Mouse (Mus musculus): ENCODE measurements around the gene Clcc1. TPM values are rescaled to one million over a fixed set of nuclear protein-coding genes. Genes with fewer than 3 reads are reported as not detected.

The Clcc1 gene
- total RNA-seq, 2 experiments from 2014 or later: 39.2 to 91.2 TPM

DNA sequence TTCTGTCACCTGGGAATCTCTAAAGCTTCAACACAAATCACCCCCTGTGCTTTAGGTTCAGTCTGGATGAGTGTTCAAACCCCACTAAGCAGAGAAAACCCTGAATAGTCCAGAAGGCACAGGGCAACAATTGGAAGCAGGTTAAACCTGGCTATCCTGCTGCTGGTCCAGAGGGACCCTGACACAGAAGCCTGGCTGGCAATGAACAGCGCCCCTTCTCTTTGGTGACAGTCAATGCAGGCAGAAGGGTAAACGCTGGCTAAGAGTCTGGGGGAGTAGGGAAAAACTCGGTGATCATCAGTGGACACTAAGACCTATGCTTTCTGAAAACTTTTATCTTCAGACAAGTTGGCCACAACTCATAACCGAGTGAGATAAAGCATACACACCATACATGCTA is 46.1 kb downstream of the Clcc1 start:
- ATAC-seq (replicated peaks; ENCODE audit: poor library complexity): no peak

DNA sequence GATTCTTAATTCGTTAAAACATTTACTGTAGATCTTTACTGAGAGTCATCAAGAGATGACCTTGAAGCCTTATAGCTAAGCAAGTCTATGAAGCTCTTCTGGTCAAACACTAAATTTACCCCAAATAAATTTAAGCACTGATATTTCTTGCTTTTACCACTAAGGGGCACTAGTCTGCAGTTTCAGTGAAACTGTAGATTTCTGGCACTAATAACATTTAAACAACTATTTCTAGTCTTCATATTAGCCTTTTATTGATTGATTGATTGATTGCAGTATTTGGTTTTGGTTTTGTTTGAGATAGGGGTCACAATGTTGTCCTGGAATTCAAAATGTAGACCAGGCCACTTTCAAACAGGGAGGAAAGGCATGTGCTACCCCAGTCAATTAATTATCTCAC is 47.5 kb downstream of the Clcc1 start:
- peak; percentile 58; the same call in 1 of the 2 replicates for ATAC-seq (replicated peaks; ENCODE audit: poor library complexity)

DNA sequence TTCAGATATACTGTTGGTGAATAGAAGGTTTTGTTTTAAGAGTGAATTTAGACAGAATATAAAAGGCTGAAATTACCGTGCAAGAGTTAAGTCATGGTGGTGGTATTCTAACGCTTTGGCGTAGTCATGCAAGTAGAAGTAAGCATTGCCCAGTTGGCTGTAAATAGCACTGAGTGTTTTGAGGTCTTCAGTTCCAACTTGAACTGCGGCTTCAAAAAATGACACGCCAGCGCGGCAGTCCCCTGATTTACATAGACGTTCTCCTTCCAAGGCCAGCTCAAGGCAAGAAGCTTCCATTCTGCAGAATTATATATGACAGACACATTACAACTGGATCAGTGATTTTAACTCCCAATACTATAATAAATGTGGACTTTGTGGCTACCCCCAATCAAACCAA is 49.1 kb downstream of the Clcc1 start:
- ATAC-seq (replicated peaks; ENCODE audit: poor library complexity): no peak

DNA sequence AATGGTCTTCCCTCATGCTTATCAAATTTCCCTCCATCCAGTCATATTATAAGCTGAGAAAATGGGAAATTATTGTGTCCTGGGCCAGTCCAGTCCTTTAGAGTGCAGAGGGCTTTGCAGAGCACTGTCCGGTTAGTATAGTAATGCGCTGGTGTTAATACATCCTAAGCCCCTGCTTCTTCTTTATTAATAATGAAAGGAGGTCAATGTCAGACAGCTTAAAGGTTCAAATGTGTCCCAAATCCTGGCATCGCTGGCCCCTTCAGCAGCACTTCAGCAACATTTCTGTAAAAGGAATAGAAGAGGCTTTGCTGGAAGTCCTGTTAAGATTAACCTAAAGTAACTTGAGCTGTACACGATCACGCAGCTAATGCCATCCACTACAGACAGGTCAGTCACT is 57.6 kb downstream of the Clcc1 start:
- ATAC-seq (replicated peaks; ENCODE audit: poor library complexity): no peak

DNA sequence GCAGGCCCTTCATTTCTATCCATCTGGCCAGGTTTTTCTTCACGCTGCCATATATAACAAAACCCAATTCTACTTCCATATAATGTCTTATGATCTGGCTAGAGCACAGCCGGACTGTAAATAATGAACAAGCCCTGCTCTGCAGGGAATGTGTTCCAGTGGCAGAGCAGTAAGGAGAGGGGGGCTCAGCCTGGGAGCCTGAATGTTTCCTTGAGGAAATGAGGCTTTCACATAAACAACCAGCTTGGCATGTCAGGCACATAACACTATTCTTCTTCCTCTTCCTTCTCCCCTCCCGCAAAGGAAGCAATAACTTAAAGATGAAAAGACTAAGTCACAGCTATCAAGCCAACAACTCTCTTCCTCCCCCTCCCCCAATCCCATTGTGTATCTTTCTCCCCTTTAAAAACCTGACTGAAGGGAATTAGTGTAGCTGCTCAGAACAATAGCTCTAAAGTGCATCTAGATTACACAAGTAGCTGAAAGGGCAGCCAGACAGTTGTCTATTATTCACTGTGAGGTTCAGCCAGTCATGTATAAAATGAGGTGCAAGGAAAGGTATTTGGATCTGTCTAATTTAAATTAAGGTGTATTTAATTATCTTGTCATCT is 59.5 kb downstream of the Clcc1 start:
- no peak for ATAC-seq (replicated peaks; ENCODE audit: poor library complexity)

DNA sequence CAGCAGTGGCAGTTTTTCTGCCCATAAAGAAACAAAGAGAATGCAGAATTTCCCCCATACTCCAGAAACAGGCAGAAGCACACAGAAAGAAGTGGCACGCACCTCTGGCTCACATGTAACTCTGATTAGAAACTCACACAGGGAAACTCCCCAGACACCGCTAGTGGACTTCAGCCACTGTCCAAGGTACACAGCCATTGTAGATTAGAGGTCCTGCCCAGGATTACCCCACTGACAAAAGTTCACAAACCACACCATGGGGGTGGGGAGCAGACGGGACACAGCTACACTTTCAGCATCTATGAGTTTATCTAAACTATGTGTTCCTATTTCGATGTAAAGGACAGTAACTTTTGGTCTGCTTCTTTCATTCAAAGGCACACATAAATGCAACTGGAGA is 61.1 kb downstream of the Clcc1 start:
- no peak for ATAC-seq (replicated peaks; ENCODE audit: poor library complexity)

DNA sequence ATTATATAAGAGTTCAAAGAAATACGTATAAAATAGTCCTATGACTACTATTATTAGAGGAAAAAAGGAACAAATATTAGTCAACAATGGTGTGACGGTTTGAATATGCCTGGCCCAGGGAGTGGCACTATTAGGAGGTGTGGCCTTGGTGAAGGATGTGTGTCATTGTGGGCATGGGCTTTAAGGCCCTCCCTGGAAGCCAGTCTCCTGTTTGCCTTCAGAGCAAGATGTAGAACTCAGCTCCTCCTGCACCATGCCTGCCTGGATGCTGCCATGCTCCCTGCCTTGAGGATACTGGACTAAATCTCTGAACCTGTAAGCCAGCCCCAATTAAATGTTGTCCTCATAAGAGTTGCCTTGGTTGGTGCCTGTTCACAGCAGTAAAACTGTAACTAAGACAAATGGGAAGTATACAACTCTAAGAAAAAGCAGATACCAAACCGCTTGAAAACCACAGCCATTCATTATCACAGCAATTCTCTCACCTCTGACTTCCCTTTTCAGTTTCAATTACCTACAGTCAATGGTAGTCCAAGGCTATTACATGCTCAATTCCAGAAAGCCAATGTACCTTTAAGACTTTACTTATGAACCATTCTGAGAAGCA is 64.3 kb downstream of the Clcc1 start:
- ATAC-seq (replicated peaks; ENCODE audit: poor library complexity): peak; percentile 45

DNA sequence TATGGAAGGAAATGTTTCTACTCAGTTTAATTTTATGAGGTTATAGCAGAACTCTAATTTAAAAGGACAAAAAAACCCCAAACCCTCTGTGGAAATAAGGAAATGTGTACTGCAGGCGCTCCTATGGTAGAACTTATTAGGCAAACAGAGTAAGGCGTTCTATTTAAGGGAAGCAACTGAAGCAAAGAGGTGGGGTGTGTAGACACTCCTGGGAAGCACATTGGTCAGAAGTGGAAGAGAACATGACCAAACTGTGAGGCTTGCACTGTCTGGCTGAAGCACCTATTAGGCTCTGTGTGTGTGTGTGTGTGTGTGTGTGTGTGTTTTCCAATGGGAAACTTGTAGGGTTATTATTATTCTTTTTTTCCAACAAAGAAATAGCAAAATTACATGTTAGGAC is 65.6 kb downstream of the Clcc1 start:
- no peak for ATAC-seq (replicated peaks; ENCODE audit: poor library complexity)

DNA sequence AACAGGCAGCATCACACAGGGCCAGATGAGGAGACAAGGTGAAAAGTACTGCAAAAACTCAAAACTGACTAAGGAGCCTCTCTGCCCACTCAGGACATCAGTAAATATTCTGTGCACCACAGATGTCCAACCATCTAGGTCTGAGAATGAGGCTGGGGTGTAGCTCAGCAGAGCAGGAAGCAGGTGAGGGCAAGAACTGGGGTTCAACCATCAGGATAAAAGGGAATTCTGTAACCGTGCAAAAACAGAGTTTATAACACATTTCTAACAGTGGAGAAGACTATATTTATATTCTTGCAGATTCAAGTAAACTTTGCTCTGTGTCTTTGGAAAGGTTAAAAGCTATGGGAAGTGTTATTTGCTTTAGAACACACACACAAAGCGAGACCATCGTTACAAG is 66.0 kb downstream of the Clcc1 start:
- no peak for ATAC-seq (replicated peaks; ENCODE audit: poor library complexity)

DNA sequence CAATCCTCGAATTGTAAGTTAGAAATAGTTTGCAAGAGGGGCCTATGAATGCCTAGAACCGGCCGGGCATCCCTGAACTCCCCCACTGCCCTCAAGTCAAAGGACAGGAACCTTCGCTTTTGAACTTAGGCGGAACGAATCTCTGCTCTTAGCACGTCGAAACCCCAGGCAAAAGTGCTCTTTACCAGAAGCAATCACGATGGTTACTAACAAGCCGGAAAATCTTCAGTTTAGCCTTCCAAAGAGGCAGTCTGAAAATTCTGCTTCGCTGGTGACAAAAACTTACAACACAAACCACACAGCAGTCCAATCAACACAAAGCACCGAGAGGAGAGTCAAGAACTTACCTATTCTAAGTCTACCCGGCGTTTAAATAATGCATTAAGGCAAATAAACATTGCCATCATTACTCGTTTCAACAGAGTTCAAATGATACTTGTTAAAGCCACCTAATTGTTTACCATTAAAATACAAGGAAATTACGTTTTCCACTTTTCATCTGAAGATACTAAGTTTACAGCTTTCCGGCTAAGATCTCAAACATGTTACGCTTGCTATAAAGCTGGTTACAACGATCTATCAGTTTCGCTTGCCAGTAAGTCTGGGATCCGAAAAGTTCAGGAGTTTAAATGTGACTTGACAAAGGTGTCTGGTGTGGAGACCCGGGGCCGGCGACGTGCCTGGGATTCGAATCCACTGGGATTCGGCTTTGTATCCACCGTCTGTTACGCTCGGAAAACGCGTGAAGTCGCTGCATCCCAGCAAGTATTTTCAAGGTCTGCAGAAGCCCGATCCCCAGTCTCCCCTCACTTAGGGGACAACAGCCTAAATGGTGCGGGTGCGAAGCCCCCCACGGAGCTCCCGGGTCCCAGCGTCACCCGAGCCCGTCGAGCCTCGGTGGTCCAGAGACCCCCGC is 67.6 kb downstream of the Clcc1 start:
- no peak for ATAC-seq (replicated peaks; ENCODE audit: poor library complexity)

DNA sequence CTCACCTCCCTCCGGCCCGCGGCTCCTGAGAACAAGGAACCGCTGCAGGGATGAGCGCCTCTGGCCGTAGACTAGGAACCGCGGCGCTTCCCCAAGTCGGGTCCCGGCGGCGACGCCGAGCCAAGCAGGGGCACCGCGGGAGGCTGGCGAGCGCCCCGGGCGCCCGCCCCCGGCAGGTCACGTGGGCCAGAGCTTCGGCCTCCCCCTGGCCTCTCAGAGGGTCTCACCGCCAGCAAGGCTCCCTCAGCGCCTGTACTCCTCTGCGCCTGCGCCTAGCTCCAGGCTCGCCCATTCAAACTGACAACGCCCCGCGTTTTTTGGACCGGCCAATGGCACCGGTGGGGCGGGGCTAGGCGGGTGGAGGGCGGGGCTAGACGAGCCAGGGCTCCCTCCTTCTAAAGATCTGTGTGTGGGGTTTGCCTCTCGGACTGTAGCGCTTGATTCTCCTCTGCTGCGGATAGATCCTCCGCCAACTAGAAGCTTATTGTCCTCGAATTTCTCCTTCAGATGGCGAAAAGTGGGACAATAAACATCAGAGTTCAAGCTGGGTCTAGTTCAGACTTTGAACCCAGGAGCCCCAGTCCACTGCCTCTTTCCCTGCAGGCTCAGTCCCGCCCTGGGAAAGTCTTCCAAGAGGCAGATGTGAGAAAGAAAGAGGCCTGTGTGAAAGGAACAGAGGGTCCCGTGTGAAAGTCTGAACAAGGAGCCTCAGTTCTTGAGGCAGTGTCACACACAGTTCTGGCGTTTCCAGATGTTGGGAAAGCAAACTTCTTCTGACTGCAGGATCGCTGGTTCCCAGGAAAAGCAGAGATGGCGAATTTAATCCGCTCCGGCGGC is 68.5 kb downstream of the Clcc1 start, which contains the start of gene Gpsm2:
Gene Gpsm2 (minus strand): TSS at position 274 of the 837 bp plus-strand sequence.
- peak; percentile 90 for ATAC-seq (replicated peaks; ENCODE audit: poor library complexity)

DNA sequence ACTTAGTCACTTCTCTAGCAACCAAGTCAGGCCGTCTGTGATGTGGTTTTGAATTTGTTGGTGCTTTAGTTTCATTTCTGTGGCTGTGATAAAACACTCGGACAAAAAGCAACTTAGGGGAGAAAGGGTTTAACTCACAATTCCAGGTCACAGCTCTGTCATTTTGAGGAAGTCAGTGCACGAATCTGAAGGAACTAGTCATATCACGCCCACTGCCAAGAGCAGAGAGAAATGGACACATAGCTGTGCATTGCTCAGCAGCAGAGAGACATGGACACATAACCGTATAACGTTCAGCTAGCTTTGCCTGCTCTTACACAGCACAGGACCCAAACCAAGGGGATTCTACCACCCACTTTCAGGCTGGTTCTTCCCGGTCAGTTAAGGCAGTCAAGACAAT is 72.7 kb downstream of the Clcc1 start:
- 0 out of 2 replicates have a peak, but pooled peaks have one; percentile 8 for ATAC-seq (replicated peaks; ENCODE audit: poor library complexity)

DNA sequence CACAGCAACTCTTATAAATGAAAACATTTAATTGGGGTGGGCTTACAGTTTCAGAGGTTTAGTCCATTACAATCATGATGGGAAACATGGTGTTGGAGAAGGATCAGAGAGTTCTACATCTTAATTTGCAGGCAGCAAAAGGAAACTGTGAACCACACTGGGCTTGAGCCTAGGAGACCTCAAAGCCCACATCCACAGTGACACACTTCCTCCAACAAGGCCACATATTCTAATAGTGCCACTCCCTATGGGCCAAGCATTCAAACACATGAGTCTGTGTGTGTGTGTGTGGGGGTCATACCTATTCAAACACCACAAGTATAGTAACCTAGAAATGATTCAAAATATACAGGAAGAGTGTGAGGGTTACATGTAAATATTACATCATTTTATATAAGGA is 73.6 kb downstream of the Clcc1 start:
- peak; percentile 46; the same call in 1 of the 2 replicates for ATAC-seq (replicated peaks; ENCODE audit: poor library complexity)

DNA sequence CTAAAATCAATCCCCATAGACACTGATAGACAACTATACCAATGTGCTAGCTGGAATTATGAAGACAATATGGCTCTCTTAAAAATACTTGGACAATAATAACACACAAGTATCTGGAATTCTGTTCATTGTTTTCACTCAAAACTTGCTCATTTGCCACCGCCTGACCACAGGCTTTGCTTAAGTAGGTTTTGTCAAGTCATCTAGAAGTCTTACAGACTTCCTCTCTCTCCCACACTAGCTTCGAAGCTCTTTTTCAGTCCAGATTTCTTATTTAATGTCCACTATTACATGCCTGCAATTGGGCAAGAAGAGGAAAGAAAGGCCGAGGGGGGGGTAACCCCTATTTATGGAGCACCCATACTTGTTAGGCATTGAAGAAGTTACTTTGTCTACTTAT is 74.1 kb downstream of the Clcc1 start:
- peak; percentile 60 for ATAC-seq (replicated peaks; ENCODE audit: poor library complexity)

Other genes starting within 250 kb of the Clcc1 start
- 1.1 and 1.6 TPM in 2 replicates for gene Celsr2, start 238.4 kb upstream of the Clcc1 start, total RNA-seq (2015)
- gene Celsr2, start 238.4 kb upstream of the Clcc1 start, total RNA-seq (2017): 0.20 and 0.42 TPM in 2 replicates
- 19.0 and 26.5 TPM in 2 replicates for gene Sars, start 208.7 kb upstream of the Clcc1 start, total RNA-seq (2015)
- gene Sars, start 208.7 kb upstream of the Clcc1 start, total RNA-seq (2017): 249 and 357 TPM in 2 replicates
- gene 1700013F07Rik, start 119.8 kb upstream of the Clcc1 start, total RNA-seq (2015): not detected in 2 replicates
- not detected in 2 replicates for gene 1700013F07Rik, start 119.8 kb upstream of the Clcc1 start, total RNA-seq (2017)
- 0.20 and 0.27 TPM in 2 replicates for gene 5330417C22Rik, start 117.4 kb upstream of the Clcc1 start, total RNA-seq (2015)
- 0.20 and 0.25 TPM in 2 replicates for gene 5330417C22Rik, start 117.4 kb upstream of the Clcc1 start, total RNA-seq (2017)
- gene Tmem167b, start 91.4 kb upstream of the Clcc1 start, total RNA-seq (2015): 15.2 and 16.4 TPM in 2 replicates
- gene Tmem167b, start 91.4 kb upstream of the Clcc1 start, total RNA-seq (2017): 35.2 and 38.2 TPM in 2 replicates
- gene Taf13, start 82.2 kb upstream of the Clcc1 start, total RNA-seq (2015): 12.9 and 15.6 TPM in 2 replicates
- 13.2 and 15.9 TPM in 2 replicates for gene Taf13, start 82.2 kb upstream of the Clcc1 start, total RNA-seq (2017)
- 1.6 and 2.4 TPM in 2 replicates for gene Wdr47, start 62.6 kb upstream of the Clcc1 start, total RNA-seq (2015)
- 4.1 and 8.9 TPM in 2 replicates for gene Wdr47, start 62.6 kb upstream of the Clcc1 start, total RNA-seq (2017)
- gene Gpsm2, start 68.4 kb downstream of the Clcc1 start, total RNA-seq (2015): 7.2 and 11.1 TPM in 2 replicates
- gene Gpsm2, start 68.4 kb downstream of the Clcc1 start, total RNA-seq (2017): 11.7 and 16.3 TPM in 2 replicates
- gene Aknad1, start 85.7 kb downstream of the Clcc1 start, total RNA-seq (2015): 0.10 TPM in 1 of 2 replicates, not detected in the other
- 0.14 TPM in 1 of 2 replicates, not detected in the other for gene Aknad1, start 85.7 kb downstream of the Clcc1 start, total RNA-seq (2017)
- gene Stxbp3, start 186.6 kb downstream of the Clcc1 start, total RNA-seq (2015): 28.8 and 36.7 TPM in 2 replicates
- 18.0 and 26.9 TPM in 2 replicates for gene Stxbp3, start 186.6 kb downstream of the Clcc1 start, total RNA-seq (2017)
- 0.07 TPM in 1 of 2 replicates, not detected in the other for gene Fndc7, start 236.1 kb downstream of the Clcc1 start, total RNA-seq (2015)
- gene Fndc7, start 236.1 kb downstream of the Clcc1 start, total RNA-seq (2017): 0.25 TPM in 1 of 2 replicates, not detected in the other

All from megakaryocyte progenitor cell, adult 5-6 weeks (primary cell).